Mouse (Mus musculus): ENCODE measurements around the gene Tshz2. TPM values are rescaled to one million over a fixed set of nuclear protein-coding genes. Genes with fewer than 3 reads are reported as not detected.
"Not testable (repeated sequence)": the region's sequence is repeated elsewhere in the genome, so short reads cannot be mapped to it uniquely, and the experiment has no call there.

Tshz2 gene
- 10 to 100 TPM; 29.8 to 29.9 TPM for total RNA-seq (2021)

- intact Hi-C loops (cut with DNase I): no loop called here
These were observed at the start of gene Tshz2 for GRCm38 (mm10) chr2:169632338-169633151. TSS of gene Tshz2 (plus strand) at chr2:169633013.

DNA sequence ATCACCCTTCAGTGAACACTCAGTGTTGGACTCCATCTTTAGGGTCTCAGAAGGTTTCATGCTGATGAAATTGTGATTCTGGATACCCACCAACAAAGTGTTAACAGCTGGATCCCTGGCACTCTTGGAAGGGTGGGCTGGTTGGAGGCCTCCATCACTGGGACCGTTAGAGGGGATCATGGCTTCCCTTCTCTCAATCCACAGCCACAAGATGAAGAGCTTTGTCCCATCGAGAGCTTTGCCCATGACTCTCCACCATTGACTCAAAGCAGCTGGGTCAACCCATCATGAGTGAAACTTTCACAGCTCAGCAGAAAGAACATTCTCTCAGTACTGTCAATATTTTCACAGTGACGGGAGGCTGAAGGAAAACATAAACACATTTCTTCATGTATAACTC, 49.3 kb upstream of the Tshz2 start:
- intact Hi-C loops (cut with DNase I): no loop called here
- no peak for DNase-seq (ENCODE audit: low spot score in 2 of 2)

More at GRCm38 (mm10) chr2:169632338-169633151, at the start of gene Tshz2:
- DNase-seq (ENCODE audit: low spot score in 2 of 2): peak; percentile 9 to 31

GRCm38 (mm10) chr2:169584745-169585456, 47.9 kb upstream of the Tshz2 start:
- intact Hi-C loops (cut with DNase I): no loop called here
- no peak for DNase-seq (ENCODE audit: low spot score in 2 of 2)

GRCm38 (mm10) chr2:169585631-169586285, 47.1 kb upstream of the Tshz2 start:
- intact Hi-C loops (cut with DNase I): no loop called here
- DNase-seq (ENCODE audit: low spot score in 2 of 2): no peak

GRCm38 (mm10) chr2:169586688-169587087, 46.1 kb upstream of the Tshz2 start:
- intact Hi-C loops (cut with DNase I): no loop called here

GRCm38 (mm10) chr2:169587645-169588044, 45.2 kb upstream of the Tshz2 start, which contains the start of gene Gm11011:
TSS of gene Gm11011 (minus strand) at chr2:169587745.
- intact Hi-C loops (cut with DNase I); DNase-seq (ENCODE audit: low spot score in 2 of 2): not testable (repeated sequence)

More at GRCm38 (mm10) chr2:169586688-169587087, 46.1 kb upstream of the Tshz2 start:
- DNase-seq (ENCODE audit: low spot score in 2 of 2): no peak

- no peak for DNase-seq (ENCODE audit: low spot score in 2 of 2)
- intact Hi-C loops (cut with DNase I): no loop called here
These were observed 43.1 kb upstream of the Tshz2 start for GRCm38 (mm10) chr2:169589697-169590096.

DNA sequence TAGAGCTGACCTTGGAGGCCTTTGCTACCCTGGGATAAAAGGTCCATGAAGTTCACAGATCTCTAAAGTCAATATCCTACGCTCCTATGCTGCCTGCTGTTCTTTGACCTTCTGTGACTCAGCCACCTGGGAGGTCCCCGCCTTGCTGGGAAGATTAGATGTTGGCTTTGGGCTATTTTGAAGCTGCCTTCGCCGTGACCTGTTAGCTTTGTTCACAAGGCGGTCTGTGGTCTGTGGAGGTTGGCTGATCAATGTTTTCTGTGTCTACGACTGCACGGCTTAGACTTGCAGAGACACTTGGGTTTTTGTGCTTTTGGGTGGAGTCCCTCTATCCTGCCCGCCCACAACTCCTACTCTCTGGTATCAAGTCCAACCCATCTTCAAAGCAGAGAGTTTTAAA, 42.4 kb upstream of the Tshz2 start:
- DNase-seq (ENCODE audit: low spot score in 2 of 2): no peak
- intact Hi-C loops (cut with DNase I): no loop called here

DNA sequence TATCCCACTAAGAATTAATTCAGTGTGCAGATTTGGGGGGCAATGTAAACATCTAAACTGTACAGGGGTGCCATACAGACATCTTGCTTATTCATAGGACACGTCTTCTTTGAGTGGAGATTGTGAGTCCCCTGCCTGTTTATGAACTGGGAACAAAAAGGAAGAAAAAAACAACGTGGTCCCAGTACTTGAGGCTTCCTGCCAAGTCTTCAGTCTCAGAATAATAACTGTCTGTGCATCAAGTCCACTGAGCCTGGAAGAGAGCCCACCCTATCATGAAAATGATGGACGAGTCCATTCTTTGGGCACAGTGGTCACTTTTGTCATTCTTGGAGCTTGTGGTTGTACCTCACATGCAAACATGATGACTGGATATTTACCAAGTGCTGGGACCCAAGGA, 39.1 kb upstream of the Tshz2 start:
- intact Hi-C loops (cut with DNase I): no loop called here
- DNase-seq (ENCODE audit: low spot score in 2 of 2): no peak

DNA sequence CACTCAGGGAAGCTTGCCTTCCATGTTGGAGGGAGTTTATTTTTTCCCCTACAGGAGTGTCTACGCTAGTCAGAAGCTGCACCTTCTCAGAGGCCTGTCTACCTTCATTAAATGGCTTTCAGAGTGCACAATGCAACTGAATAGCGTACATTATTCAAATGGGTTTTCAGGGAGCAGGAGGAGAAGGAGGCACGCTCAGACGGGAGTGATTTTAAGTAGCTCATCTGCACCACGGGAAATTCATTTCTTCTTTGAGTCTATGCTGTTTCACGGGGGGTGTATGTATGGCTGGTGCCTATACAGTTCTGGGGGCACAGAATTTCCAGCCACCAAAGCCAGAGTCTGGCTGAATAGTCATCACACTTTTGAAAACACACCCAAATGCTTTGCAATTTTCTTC, 35.5 kb upstream of the Tshz2 start:
- DNase-seq (ENCODE audit: low spot score in 2 of 2): no peak
- intact Hi-C loops (cut with DNase I): no loop called here

DNA sequence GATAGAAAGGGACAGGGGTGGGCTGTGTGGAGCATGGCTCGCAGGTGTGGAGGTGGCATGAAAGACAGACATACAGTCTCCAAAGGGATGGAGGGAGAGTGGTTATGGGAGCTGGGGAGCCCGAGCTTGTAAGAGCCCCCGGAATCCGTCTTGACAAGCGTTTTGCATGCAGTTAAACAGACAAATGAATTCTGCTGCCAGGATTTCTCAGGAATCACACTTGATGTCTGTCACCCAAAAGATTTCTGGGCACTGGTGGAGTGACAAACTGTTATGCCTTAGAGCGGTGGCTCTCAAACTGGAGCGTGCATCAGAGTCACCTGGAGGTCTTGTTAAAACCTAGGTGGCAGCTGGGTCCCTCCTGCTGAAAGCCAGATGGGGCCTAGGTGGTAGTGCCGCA, 34.8 kb upstream of the Tshz2 start:
- DNase-seq (ENCODE audit: low spot score in 2 of 2): no peak
- intact Hi-C loops (cut with DNase I): no loop called here

GRCm38 (mm10) chr2:169599591-169599990, 33.2 kb upstream of the Tshz2 start:
- intact Hi-C loops (cut with DNase I): no loop called here
- DNase-seq (ENCODE audit: low spot score in 2 of 2): peak in 1 of 2 experiments; percentile 59

DNA sequence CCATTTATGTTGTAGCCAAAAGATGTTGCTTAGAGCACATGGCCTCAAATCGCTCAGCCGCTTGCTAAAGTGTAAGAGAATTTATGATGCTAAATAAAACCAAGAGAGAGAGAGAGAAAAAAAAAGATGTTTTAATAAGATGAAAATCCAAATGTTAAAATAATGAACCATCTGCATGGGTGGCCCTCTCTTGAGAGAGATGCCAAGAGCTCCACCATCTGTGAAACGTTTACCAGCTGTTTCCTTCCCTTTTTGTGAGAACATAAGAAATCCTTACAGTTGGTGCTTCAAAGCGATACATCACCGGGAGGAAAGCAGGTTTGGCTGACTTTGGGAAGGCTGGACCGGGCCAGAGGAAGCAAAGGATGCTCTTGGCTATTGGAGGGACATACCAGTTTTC, 32.6 kb upstream of the Tshz2 start:
- intact Hi-C loops (cut with DNase I): loop anchor here (1.0 to 5.0 kb wide), 2 partner anchors 281 to 463 kb away; no protein-coding TSS in a partner anchor
- DNase-seq (ENCODE audit: low spot score in 2 of 2): peak; percentile 65 to 90

- intact Hi-C loops (cut with DNase I): no loop called here
- peak; percentile 33 to 64 for DNase-seq (ENCODE audit: low spot score in 2 of 2)
These were observed 25.7 kb upstream of the Tshz2 start for GRCm38 (mm10) chr2:169606901-169607678.

DNA sequence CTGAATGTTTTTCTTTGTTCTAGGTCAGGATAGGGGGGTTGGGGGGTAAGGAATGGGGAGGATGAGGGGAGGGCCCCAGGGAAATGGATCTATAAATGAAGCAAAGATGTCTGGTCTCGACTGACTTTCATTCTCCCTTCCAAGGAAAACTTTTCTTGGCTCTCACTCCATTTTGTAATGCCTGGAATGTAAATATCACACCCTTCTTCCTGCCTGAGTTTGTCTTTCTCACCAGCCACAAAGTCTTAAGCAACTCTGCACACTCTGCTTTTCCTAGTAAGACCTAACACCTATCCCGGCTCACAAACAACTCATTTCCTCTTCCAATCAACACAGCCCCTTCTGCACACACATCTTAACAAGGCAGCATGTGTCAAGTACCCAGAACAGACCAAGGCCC, 25.0 kb upstream of the Tshz2 start:
- intact Hi-C loops (cut with DNase I): no loop called here
- DNase-seq (ENCODE audit: low spot score in 2 of 2): no peak

DNA sequence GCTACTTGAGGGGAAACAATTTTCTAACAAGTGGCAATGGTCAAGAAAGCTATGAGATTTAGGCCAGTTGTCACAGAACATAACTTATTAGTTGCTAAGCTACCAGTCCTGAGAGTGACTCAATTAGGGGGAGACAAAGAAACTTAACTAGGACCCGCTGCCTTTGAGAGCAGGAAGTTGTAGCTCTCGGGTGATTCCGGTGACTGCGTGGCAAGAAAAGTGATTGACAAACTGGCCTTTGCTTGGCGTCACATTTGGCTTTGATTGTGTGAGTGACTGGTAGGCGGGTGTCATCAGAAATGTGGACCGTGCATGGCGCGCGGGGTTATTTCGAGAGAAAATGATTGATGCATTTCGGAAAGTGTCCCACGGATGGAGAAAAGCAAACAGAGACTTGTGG, 22.9 kb upstream of the Tshz2 start:
- intact Hi-C loops (cut with DNase I): no loop called here
- DNase-seq (ENCODE audit: low spot score in 2 of 2): no peak

- no peak for DNase-seq (ENCODE audit: low spot score in 2 of 2)
- intact Hi-C loops (cut with DNase I): no loop called here
These were observed 21.9 kb upstream of the Tshz2 start for GRCm38 (mm10) chr2:169610882-169611281.

GRCm38 (mm10) chr2:169611557-169611956, 21.3 kb upstream of the Tshz2 start:
- intact Hi-C loops (cut with DNase I): no loop called here

DNA sequence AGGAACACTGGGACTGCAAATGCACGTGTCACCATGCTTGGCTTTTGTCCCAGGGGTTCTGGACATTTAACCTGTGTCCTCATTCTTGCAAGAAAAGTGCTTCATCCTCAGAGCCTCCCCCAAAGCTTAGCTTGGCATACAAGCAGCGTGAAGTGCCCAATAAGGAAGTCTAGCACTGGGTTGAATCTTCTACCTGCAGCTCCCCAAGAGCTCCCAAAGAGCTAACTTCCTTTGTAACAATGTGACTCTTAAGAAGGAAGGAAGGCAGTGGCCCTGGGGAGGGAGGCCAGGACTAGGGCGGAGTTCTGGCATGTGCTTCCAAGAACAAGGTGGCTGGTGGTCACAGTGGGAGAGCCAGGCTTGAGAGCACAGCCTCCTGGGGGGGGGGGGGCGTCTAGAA, 18.1 kb upstream of the Tshz2 start:
- intact Hi-C loops (cut with DNase I): no loop called here
- DNase-seq (ENCODE audit: low spot score in 2 of 2): no peak

More at GRCm38 (mm10) chr2:169611557-169611956, 21.3 kb upstream of the Tshz2 start:
- no peak for DNase-seq (ENCODE audit: low spot score in 2 of 2)
